Mouse (Mus musculus): ENCODE measurements around the gene Gorasp2. TPM values are rescaled to one million over a fixed set of nuclear protein-coding genes. Genes with fewer than 3 reads are reported as not detected.

Gorasp2 gene
- polyA plus RNA-seq, 1 experiment = 96.9 TPM

- TF ChIP-seq POLR2A (IDR thresholded peaks at IDR 0.05; ENCODE audit: insufficient read depth, low read length) (no peak), EP300 (IDR thresholded peaks at IDR 0.05; ENCODE audit: insufficient read depth, low read depth, low read length) (no peak), CTCF (IDR thresholded peaks at IDR 0.05; ENCODE audit: low read depth, low read length) (no peak)
- Histone ChIP-seq H3K4me3 (ENCODE audit: low read depth, low read length) (no peak overlapping the region), H3K4me1 (ENCODE audit: control insufficient read depth, insufficient read depth, low read length) (no peaks in the 10 kb centered on the region), H3K27ac (ENCODE audit: insufficient read depth, low read length) (no peak overlapping the region), H3K36me3 (ENCODE audit: control insufficient read depth, insufficient read depth, low read length, poor library complexity, severe bottlenecking) (peaks cover 29% of the 10 kb centered on the region), H3K27me3 (ENCODE audit: control insufficient read depth, insufficient read depth, low read length, poor library complexity, severe bottlenecking) (no peaks in the 10 kb centered on the region), H3K9me3 (replicated peaks; ENCODE audit: control insufficient read depth, insufficient read depth, low read length, poor library complexity, severe bottlenecking) (no peaks in the 10 kb centered on the region), H3K9ac (ENCODE audit: low read depth, poor library complexity, severe bottlenecking) (no peak overlapping the region)
Observed at GRCm38 (mm10) chr2:70682324-70682723, 20.9 kb downstream of the Gorasp2 start.

DNA sequence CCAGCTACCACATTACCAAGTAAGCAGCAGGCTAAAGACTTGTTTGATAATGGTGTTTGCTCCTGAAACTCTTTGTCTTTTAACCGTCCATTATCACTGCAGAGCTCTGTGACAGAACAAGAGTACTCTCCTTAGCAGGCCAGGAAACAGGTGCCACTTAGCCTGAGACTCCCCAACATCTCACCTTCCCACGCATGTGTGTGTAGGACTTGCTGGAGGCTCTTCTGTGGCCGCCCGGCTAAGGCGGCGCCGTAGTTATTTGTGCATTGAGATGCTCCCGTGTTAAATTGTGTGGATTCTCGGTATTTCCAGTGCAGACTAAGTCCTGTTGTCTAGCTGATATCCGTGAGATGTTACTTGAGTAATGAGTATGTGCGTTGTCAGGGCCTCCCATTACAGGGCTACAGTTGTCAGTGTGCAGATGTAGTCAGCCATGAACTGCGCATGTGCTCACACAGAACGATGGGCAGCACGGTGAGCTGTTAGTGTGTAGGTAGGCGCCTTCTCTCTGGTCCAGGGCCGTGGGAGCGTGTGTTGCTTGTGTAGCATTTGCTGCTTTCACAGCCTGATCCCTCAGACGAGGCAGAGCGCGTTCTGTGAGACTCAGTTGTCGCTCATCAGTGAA is 27.2 kb downstream of the Gorasp2 start:
- Histone ChIP-seq H3K9me3 (replicated peaks; ENCODE audit: control insufficient read depth, insufficient read depth, low read length, poor library complexity, severe bottlenecking) (no peaks in the 10 kb centered on the region), H3K27me3 (ENCODE audit: control insufficient read depth, insufficient read depth, low read length, poor library complexity, severe bottlenecking) (no peaks in the 10 kb centered on the region), H3K9ac (ENCODE audit: low read depth, poor library complexity, severe bottlenecking) (no peak overlapping the region), H3K4me1 (ENCODE audit: control insufficient read depth, insufficient read depth, low read length) (peaks cover 1% of the 10 kb centered on the region), H3K4me3 (ENCODE audit: low read depth, low read length) (no peak overlapping the region), H3K36me3 (ENCODE audit: control insufficient read depth, insufficient read depth, low read length, poor library complexity, severe bottlenecking) (peaks cover 13% of the 10 kb centered on the region; the same call in 1 of the 2 replicates), H3K27ac (ENCODE audit: insufficient read depth, low read length) (peak overlapping the region; percentile 45; the same call in 1 of the 2 replicates)
- TF ChIP-seq EP300 (IDR thresholded peaks at IDR 0.05; ENCODE audit: insufficient read depth, low read depth, low read length) (no peak), POLR2A (IDR thresholded peaks at IDR 0.05; ENCODE audit: insufficient read depth, low read length) (no peak), CTCF (IDR thresholded peaks at IDR 0.05; ENCODE audit: low read depth, low read length) (no peak)

DNA sequence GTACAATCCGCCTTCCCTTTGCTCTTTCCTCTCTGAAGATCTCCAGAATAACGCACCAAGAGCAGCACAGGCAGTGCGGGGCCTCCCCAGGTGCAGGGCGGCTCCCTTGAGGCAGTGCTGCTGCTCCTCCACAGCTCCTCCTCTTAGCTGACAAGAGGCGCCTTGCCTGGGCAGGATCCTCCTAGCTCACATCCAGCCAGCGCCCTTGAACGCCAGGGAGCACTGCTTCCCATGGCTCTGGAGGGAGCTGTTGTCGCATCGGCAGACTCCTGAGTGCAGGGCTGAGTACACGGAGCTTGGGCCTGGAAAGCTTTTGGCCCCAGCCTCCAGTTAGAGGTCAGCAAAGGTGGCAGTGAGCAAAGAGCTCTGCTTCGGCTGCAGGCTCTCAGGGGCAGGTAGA is 28.8 kb downstream of the Gorasp2 start:
- TF ChIP-seq CTCF (IDR thresholded peaks at IDR 0.05; ENCODE audit: low read depth, low read length) (peak; percentile 14), POLR2A (IDR thresholded peaks at IDR 0.05; ENCODE audit: insufficient read depth, low read length) (no peak), EP300 (IDR thresholded peaks at IDR 0.05; ENCODE audit: insufficient read depth, low read depth, low read length) (peak; percentile 79; the same call in 1 of the 2 replicates)
- Histone ChIP-seq H3K27me3 (ENCODE audit: control insufficient read depth, insufficient read depth, low read length, poor library complexity, severe bottlenecking) (no peaks in the 10 kb centered on the region), H3K9me3 (replicated peaks; ENCODE audit: control insufficient read depth, insufficient read depth, low read length, poor library complexity, severe bottlenecking) (no peaks in the 10 kb centered on the region), H3K4me1 (ENCODE audit: control insufficient read depth, insufficient read depth, low read length) (peaks cover 1% of the 10 kb centered on the region), H3K36me3 (ENCODE audit: control insufficient read depth, insufficient read depth, low read length, poor library complexity, severe bottlenecking) (peaks cover 8% of the 10 kb centered on the region; the same call in 1 of the 2 replicates), H3K27ac (ENCODE audit: insufficient read depth, low read length) (peak overlapping the region; percentile 81), H3K4me3 (ENCODE audit: low read depth, low read length) (peak overlapping the region; percentile 28), H3K9ac (ENCODE audit: low read depth, poor library complexity, severe bottlenecking) (peak overlapping the region; percentile 54)

- no peak overlapping the region for H3K27ac ChIP-seq (ENCODE audit: insufficient read depth, low read length)
- H3K9ac ChIP-seq (ENCODE audit: low read depth, poor library complexity, severe bottlenecking) = no peak overlapping the region
- peaks cover 6% of the 10 kb centered on the region; the same call in 1 of the 2 replicates for H3K36me3 ChIP-seq (ENCODE audit: control insufficient read depth, insufficient read depth, low read length, poor library complexity, severe bottlenecking)
- H3K9me3 ChIP-seq (replicated peaks; ENCODE audit: control insufficient read depth, insufficient read depth, low read length, poor library complexity, severe bottlenecking) = peaks cover 7% of the 10 kb centered on the region; the same call in 1 of the 2 replicates
- no peak for TF ChIP-seq CTCF (IDR thresholded peaks at IDR 0.05; ENCODE audit: low read depth, low read length)
- no peak for TF ChIP-seq POLR2A (IDR thresholded peaks at IDR 0.05; ENCODE audit: insufficient read depth, low read length)
- no peak for TF ChIP-seq EP300 (IDR thresholded peaks at IDR 0.05; ENCODE audit: insufficient read depth, low read depth, low read length)
- H3K4me3 ChIP-seq (ENCODE audit: low read depth, low read length) = no peak overlapping the region
- H3K27me3 ChIP-seq (ENCODE audit: control insufficient read depth, insufficient read depth, low read length, poor library complexity, severe bottlenecking) = no peaks in the 10 kb centered on the region
- peaks cover 1% of the 10 kb centered on the region for H3K4me1 ChIP-seq (ENCODE audit: control insufficient read depth, insufficient read depth, low read length)
Observed at GRCm38 (mm10) chr2:70695712-70696111, 34.3 kb downstream of the Gorasp2 start.

DNA sequence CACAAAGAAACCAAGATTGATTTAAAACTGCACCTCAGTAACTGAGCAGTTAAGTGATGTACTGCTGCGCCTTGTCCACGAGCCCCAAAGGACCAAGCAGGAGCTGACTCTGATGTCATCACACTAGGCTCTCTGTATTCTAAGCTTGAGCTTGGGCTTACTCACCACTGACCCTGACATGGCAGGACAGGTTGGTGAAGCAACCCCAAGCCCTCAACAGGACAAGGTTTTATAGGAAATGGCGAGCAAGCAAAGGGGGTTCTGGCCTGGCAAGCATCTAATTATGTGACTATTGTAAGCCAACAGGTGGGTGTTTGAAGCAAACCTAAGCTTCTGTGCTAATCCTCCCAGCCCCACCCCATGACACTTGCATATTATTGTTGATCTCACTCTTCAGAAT is 39.5 kb downstream of the Gorasp2 start:
- TF ChIP-seq POLR2A (IDR thresholded peaks at IDR 0.05; ENCODE audit: insufficient read depth, low read length) (no peak), EP300 (IDR thresholded peaks at IDR 0.05; ENCODE audit: insufficient read depth, low read depth, low read length) (no peak), CTCF (IDR thresholded peaks at IDR 0.05; ENCODE audit: low read depth, low read length) (no peak)

DNA sequence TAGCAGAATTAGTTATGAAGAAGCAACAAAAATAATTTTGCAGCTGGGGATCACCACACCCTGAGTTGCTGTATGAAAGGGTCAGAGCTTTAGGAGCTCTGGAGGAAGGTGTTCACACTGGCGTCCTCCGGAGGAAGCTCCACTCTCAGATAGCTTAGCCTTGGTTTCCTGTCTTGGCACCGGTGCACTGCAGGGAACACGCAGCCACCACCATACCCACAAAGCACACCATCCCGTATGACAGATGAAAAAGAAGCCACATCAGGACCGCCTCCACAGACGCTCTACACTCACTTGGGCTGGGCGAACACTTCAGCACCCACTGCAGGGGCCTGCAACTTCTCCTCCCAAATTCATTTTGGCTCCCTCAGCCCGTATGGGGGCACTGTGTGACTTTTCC is 40.2 kb downstream of the Gorasp2 start:
- Histone ChIP-seq H3K27me3 (ENCODE audit: control insufficient read depth, insufficient read depth, low read length, poor library complexity, severe bottlenecking) (no peaks in the 10 kb centered on the region), H3K36me3 (ENCODE audit: control insufficient read depth, insufficient read depth, low read length, poor library complexity, severe bottlenecking) (no peaks in the 10 kb centered on the region), H3K9me3 (replicated peaks; ENCODE audit: control insufficient read depth, insufficient read depth, low read length, poor library complexity, severe bottlenecking) (peaks cover 7% of the 10 kb centered on the region; the same call in 1 of the 2 replicates), H3K27ac (ENCODE audit: insufficient read depth, low read length) (no peak overlapping the region), H3K4me1 (ENCODE audit: control insufficient read depth, insufficient read depth, low read length) (peaks cover 2% of the 10 kb centered on the region), H3K9ac (ENCODE audit: low read depth, poor library complexity, severe bottlenecking) (no peak overlapping the region), H3K4me3 (ENCODE audit: low read depth, low read length) (no peak overlapping the region)
- TF ChIP-seq CTCF (IDR thresholded peaks at IDR 0.05; ENCODE audit: low read depth, low read length) = no peak
- no peak for TF ChIP-seq POLR2A (IDR thresholded peaks at IDR 0.05; ENCODE audit: insufficient read depth, low read length)
- TF ChIP-seq EP300 (IDR thresholded peaks at IDR 0.05; ENCODE audit: insufficient read depth, low read depth, low read length) = no peak

More for the DNA sequence above, 39.5 kb downstream of the Gorasp2 start:
- Histone ChIP-seq H3K27ac (ENCODE audit: insufficient read depth, low read length) (no peak overlapping the region), H3K36me3 (ENCODE audit: control insufficient read depth, insufficient read depth, low read length, poor library complexity, severe bottlenecking) (no peaks in the 10 kb centered on the region), H3K27me3 (ENCODE audit: control insufficient read depth, insufficient read depth, low read length, poor library complexity, severe bottlenecking) (no peaks in the 10 kb centered on the region), H3K4me1 (ENCODE audit: control insufficient read depth, insufficient read depth, low read length) (peaks cover 2% of the 10 kb centered on the region), H3K9ac (ENCODE audit: low read depth, poor library complexity, severe bottlenecking) (no peak overlapping the region), H3K9me3 (replicated peaks; ENCODE audit: control insufficient read depth, insufficient read depth, low read length, poor library complexity, severe bottlenecking) (peaks cover 7% of the 10 kb centered on the region; the same call in 1 of the 2 replicates), H3K4me3 (ENCODE audit: low read depth, low read length) (no peak overlapping the region)

Data from ES-Bruce4 (cell line).